Mouse (Mus musculus) stomach, postnatal 0 days (tissue): ENCODE data around the gene Ncl. TPM values are rescaled to one million over a fixed set of nuclear protein-coding genes. Genes with fewer than 3 reads are reported as not detected.

Experiments
- ATAC-seq: fragments of 200-750 bp; cut with Nextera tagmentation; 2 replicates; pipeline ENCODE4 v1.8.0; 2017; ENCODE audit not compliant: low FRiP score, low TSS enrichment
- DNase-seq: peaks from one replicate; pipeline ENCODE4 v3.0.0-alpha.2; 2016; ENCODE audit warnings: low spot score
- H3K27ac ChIP-seq: fragments of 300-500 bp; sonication (generic); replicated peaks from 2 replicates; pipeline ENCODE4 v1.5.1; 2014; ENCODE audit warnings: mild to moderate bottlenecking, control low read depth
- H3K27me3 ChIP-seq: fragments of 300-500 bp; sonication (generic); 2 replicates; pipeline ENCODE4 v1.6.1; 2014; ENCODE audit warnings: low read length; ENCODE audit not compliant: control insufficient read depth, insufficient read depth
- H3K36me3 ChIP-seq: fragments of 300-500 bp; sonication (generic); 2 replicates; pipeline ENCODE4 v1.6.1; 2014; ENCODE audit warnings: low read length, mixed read lengths; ENCODE audit not compliant: control insufficient read depth, insufficient read depth
- H3K4me1 ChIP-seq: fragments of 300-500 bp; sonication (generic); replicated peaks from 2 replicates; pipeline ENCODE4 v1.6.1; 2014; ENCODE audit warnings: antibody characterized with exemption; ENCODE audit not compliant: control insufficient read depth, insufficient read depth
- H3K4me2 ChIP-seq: fragments of 300-500 bp; sonication (generic); replicated peaks from 2 replicates; pipeline ENCODE4 v1.6.1; 2014; ENCODE audit warnings: low read depth, mild to moderate bottlenecking, control low read depth, moderate library complexity
- H3K4me3 ChIP-seq: fragments of 300-500 bp; sonication (generic); 2 replicates; pipeline ENCODE4 v1.5.1; 2014; ENCODE audit warnings: low read depth, low read length, control low read depth
- H3K9ac ChIP-seq: fragments of 300-500 bp; sonication (generic); 2 replicates; pipeline ENCODE4 v1.6.1; 2014; ENCODE audit warnings: mild to moderate bottlenecking, low read length, control low read depth, mixed read lengths
- H3K9me3 ChIP-seq: fragments of 300-500 bp; sonication (generic); 2 replicates; pipeline ENCODE4 v1.6.1; 2016; ENCODE audit warnings: low read length; ENCODE audit not compliant: control insufficient read depth
- CTCF ChIP-seq: IDR thresholded peaks from 2 replicates; pipeline ENCODE4 v1.5.1; 2016; ENCODE audit warnings: antibody characterized with exemption, low read depth, mild to moderate bottlenecking, moderate library complexity
- EP300 ChIP-seq: optimal IDR thresholded peaks from 2 replicates; pipeline ENCODE3; 2016; ENCODE audit warnings: antibody characterized with exemption
- WGBS: fragments of 180-500 bp; shearing (Covaris S2); extraction: QIAGEN DNeasy Blood & Tissue Kit; methylation state at CpG from one replicate; pipeline ENCODE4 v1.1.7; 2014; 5-methylcytosine and 5-hydroxymethylcytosine counted together
- microRNA-seq: library from miRNA; unstranded; fragments of <30 nt; microRNA quantifications from one replicate; pipeline ENCODE4, GENCODE M21; 2016
- polyA plus RNA-seq: library from polyadenylated mRNA; unstranded; fragments of >200 nt; fragmentation: Nextera tagmentation; extraction: Ambion mirVana; gene quantifications from 2 replicates; pipeline ENCODE4 v1.2.1, GENCODE M21; 2015

Gene Ncl
- polyA plus RNA-seq, 1 experiment from 2014 or later: 198 TPM

GRCm38 (mm10) chr1:86303063-86303872, 55.9 kb downstream of the Ncl start:
- ATAC-seq (peak; percentile 79), DNase-seq (peak; percentile 85)
- Histone ChIP-seq H3K9ac (peak overlapping the region; percentile 43), H3K36me3 (no peaks in the 10 kb centered on the region; the same call in 1 of the 2 replicates), H3K27ac (no peak overlapping the region; the same call in 1 of the 2 replicates), H3K4me1 (no peaks in the 10 kb centered on the region), H3K4me2 (peak overlapping the region; percentile 90), H3K4me3 (peak overlapping the region; percentile 55), H3K9me3 (no peaks in the 10 kb centered on the region), H3K27me3 (no peaks in the 10 kb centered on the region; the same call in 1 of the 2 replicates)
- TF ChIP-seq CTCF (peak; percentile 43), EP300 (no peak)
- WGBS: under 1% methylated on average over 62 of the region's 65 CpGs

GRCm38 (mm10) chr1:86302532-86302931, 56.7 kb downstream of the Ncl start, which contains the start of gene B3gnt7:
Gene B3gnt7 (plus strand): TSS chr1:86302832.
- Histone ChIP-seq H3K9me3 (no peaks in the 10 kb centered on the region), H3K4me1 (no peaks in the 10 kb centered on the region), H3K9ac (peak within 1 kb of the TSS; percentile 43), H3K4me2 (peak within 1 kb of the TSS; percentile 90), H3K27ac (no peak within 1 kb of the TSS; the same call in 1 of the 2 replicates), H3K27me3 (no peaks in the 10 kb centered on the region; the same call in 1 of the 2 replicates), H3K36me3 (no peaks in the 10 kb centered on the region; the same call in 1 of the 2 replicates), H3K4me3 (peak within 1 kb of the TSS; percentile 55)
- WGBS: 47% methylated on average over 6 of the region's 6 CpGs
- ATAC-seq: no peak
- DNase-seq: no peak
- TF ChIP-seq EP300 (no peak), CTCF (no peak)

- WGBS: 51% methylated on average over 6 of the region's 6 CpGs
- no peaks in the 10 kb centered on the region for H3K9me3 ChIP-seq
- H3K4me2 ChIP-seq: no peak overlapping the region
- H3K4me3 ChIP-seq: no peak overlapping the region
- peak; percentile 69 for TF ChIP-seq CTCF
- TF ChIP-seq EP300: no peak
- no peaks in the 10 kb centered on the region; the same call in 1 of the 2 replicates for H3K27me3 ChIP-seq
- H3K27ac ChIP-seq: no peak overlapping the region
- no peaks in the 10 kb centered on the region for H3K4me1 ChIP-seq
- ATAC-seq: no peak
- no peak overlapping the region for H3K9ac ChIP-seq
- DNase-seq: peak; percentile 54
- no peaks in the 10 kb centered on the region for H3K36me3 ChIP-seq
These were observed 57.7 kb downstream of the Ncl start for GRCm38 (mm10) chr1:86301221-86302091.

GRCm38 (mm10) chr1:86300731-86301130, 58.5 kb downstream of the Ncl start:
- ATAC-seq: no peak
- Histone ChIP-seq H3K4me2 (no peak overlapping the region), H3K4me3 (no peak overlapping the region), H3K9ac (no peak overlapping the region), H3K27ac (no peak overlapping the region), H3K9me3 (no peaks in the 10 kb centered on the region), H3K4me1 (no peaks in the 10 kb centered on the region), H3K36me3 (no peaks in the 10 kb centered on the region), H3K27me3 (no peaks in the 10 kb centered on the region; the same call in 1 of the 2 replicates)
- TF ChIP-seq CTCF: no peak
- TF ChIP-seq EP300: no peak
- DNase-seq: no peak
- WGBS: 63% methylated on average over 7 of the region's 7 CpGs

- ATAC-seq (no peak), DNase-seq (no peak)
- H3K27ac ChIP-seq: no peak overlapping the region
- no peak overlapping the region for H3K9ac ChIP-seq
- H3K36me3 ChIP-seq: no peaks in the 10 kb centered on the region
- H3K4me2 ChIP-seq: no peak overlapping the region
- H3K4me1 ChIP-seq: no peaks in the 10 kb centered on the region
- TF ChIP-seq CTCF (no peak), EP300 (no peak)
- H3K9me3 ChIP-seq: no peaks in the 10 kb centered on the region
- H3K4me3 ChIP-seq: no peak overlapping the region
- 63% methylated on average over 2 of the region's 2 CpGs for WGBS
- H3K27me3 ChIP-seq: no peaks in the 10 kb centered on the region; the same call in 1 of the 2 replicates
These were observed 59.1 kb downstream of the Ncl start for GRCm38 (mm10) chr1:86300093-86300492.

Small RNAs within 50 kb of the gene (microRNA-seq; reads per million reads assigned to microRNA genes)
- gene mmu-mir-3535: 41.5 reads per million, percentile 33 among the genes with 10 or more reads in this experiment

Other genes with a start within 250 kb of the Ncl start
- gene Htr2b, start 247.4 kb downstream of the Ncl start, polyA plus RNA-seq: 3.0 and 3.1 TPM in 2 replicates
- 0.31 TPM in 1 of 2 replicates, not detected in the other for gene Gm21972, start 225.8 kb downstream of the Ncl start, polyA plus RNA-seq
- 7.3 and 7.9 TPM in 2 replicates for gene Armc9, start 204.6 kb downstream of the Ncl start, polyA plus RNA-seq
- gene B3gnt7, start 56.6 kb downstream of the Ncl start, polyA plus RNA-seq: 9.3 and 10.9 TPM in 2 replicates
- gene Nmur1, start 66.8 kb upstream of the Ncl start, polyA plus RNA-seq: 0.52 and 0.56 TPM in 2 replicates
- not detected in 2 replicates for gene Tex44, start 66.9 kb upstream of the Ncl start, polyA plus RNA-seq
- gene Ptma, start 167.3 kb upstream of the Ncl start, polyA plus RNA-seq: 1,436 and 1,585 TPM in 2 replicates
- 33.6 and 38.2 TPM in 2 replicates for gene Pde6d, start 223.2 kb upstream of the Ncl start, polyA plus RNA-seq
- gene Cops7b, start 223.5 kb upstream of the Ncl start, polyA plus RNA-seq: 14.9 and 16.2 TPM in 2 replicates